In genomic region chr5:33543372-33543771, GRCm38 (mm10) we compare ENCODE assay signal across 9 mouse cellular contexts.
DNase-seq lines count a peak whose midpoint lies in the region; ATAC-seq and TF ChIP-seq lines count a peak whose summit lies in the region.
"Had no signal": no experiment of that assay in that cellular context is flagged by ENCODE, and none has a peak within 500 bp of the region (broad histone marks: within the 10 kb centered on the region; RNA-seq: fewer than 3 reads in every experiment).

No protein-coding gene starts in this region.

- H3K9ac ChIP-seq in forebrain, embryonic 14.5 days (ENCODE audit: low read length): no peak overlapping the region
- no peak overlapping the region for H3K9ac ChIP-seq in intestine, postnatal 0 days (ENCODE audit: low read depth, low read length)
- H3K9ac ChIP-seq in stomach, embryonic 14.5 days (replicated peaks; ENCODE audit: low read depth, low read length): no peak overlapping the region
- H3K9ac ChIP-seq: embryonic facial prominence, embryonic 12.5 days had no signal

- peaks cover 19% of the 10 kb centered on the region for H3K4me1 ChIP-seq in forebrain, embryonic 14.5 days (ENCODE audit: control insufficient read depth, insufficient read depth, low read length)
- H3K4me1 ChIP-seq in intestine, postnatal 0 days (replicated peaks; ENCODE audit: control insufficient read depth, insufficient read depth, low read length): no peaks in the 10 kb centered on the region
- no peaks in the 10 kb centered on the region for H3K4me1 ChIP-seq in stomach, embryonic 14.5 days (ENCODE audit: control insufficient read depth, insufficient read depth, low read length)
- H3K4me1 ChIP-seq: embryonic facial prominence, embryonic 12.5 days had no signal

- 18% methylated on average over 5 of the region's 5 CpGs for WGBS in forebrain, embryonic 14.5 days
- WGBS in intestine, postnatal 0 days: 22% methylated on average over 5 of the region's 5 CpGs
- WGBS in stomach, embryonic 14.5 days: 26% methylated on average over 5 of the region's 5 CpGs

- H3K4me2 ChIP-seq in forebrain, embryonic 14.5 days (ENCODE audit: low read length): no peak overlapping the region
- H3K4me2 ChIP-seq in intestine, postnatal 0 days (replicated peaks; ENCODE audit: low read depth): no peak overlapping the region
- H3K4me2 ChIP-seq in stomach, embryonic 14.5 days (replicated peaks; ENCODE audit: low read depth, low read length): no peak overlapping the region
- H3K4me2 ChIP-seq: embryonic facial prominence, embryonic 12.5 days had no signal

- peak; percentile 88 for TF ChIP-seq CTCF in intestine, postnatal 0 days (IDR thresholded peaks at IDR 0.05; ENCODE audit: low read depth)

- no peak overlapping the region for H3K4me3 ChIP-seq in forebrain, embryonic 14.5 days (ENCODE audit: low read depth, low read length)
- H3K4me3 ChIP-seq in intestine, postnatal 0 days (ENCODE audit: low read depth, low read length): no peak overlapping the region
- no peak overlapping the region for H3K4me3 ChIP-seq in stomach, embryonic 14.5 days (ENCODE audit: low read depth, low read length)
- H3K4me3 ChIP-seq: embryonic facial prominence, embryonic 12.5 days had no signal

- DNase-seq in left cerebral cortex, adult 18-20 months (ENCODE audit: low spot score in 2 of 2): peak; percentile 53 to 68
- DNase-seq in left cerebral cortex, adult 11 months (ENCODE audit: low spot score): no peak
- peak; percentile 25 for DNase-seq in c-Kit-positive CD71-negative TER-119-negative erythroid progenitor cells, embryonic 14.5 days (ENCODE audit: low read depth)
- DNase-seq in forebrain, embryonic 14.5 days (ENCODE audit: low spot score): peak; percentile 59
- peak; percentile 72 for DNase-seq in liver
- peak; percentile 81 for DNase-seq in naive thymus-derived CD4-positive, alpha-beta T cell, adult 2 months (ENCODE audit: low read depth)

- H3K27me3 ChIP-seq in forebrain, embryonic 14.5 days (replicated peaks; ENCODE audit: control insufficient read depth, insufficient read depth, low read length): peaks cover 75% of the 10 kb centered on the region
- no peaks in the 10 kb centered on the region; the same call in 1 of the 2 replicates for H3K27me3 ChIP-seq in intestine, postnatal 0 days (replicated peaks; ENCODE audit: control insufficient read depth, insufficient read depth, low read length)
- H3K27me3 ChIP-seq in stomach, embryonic 14.5 days (ENCODE audit: control insufficient read depth, insufficient read depth, low read length): no peaks in the 10 kb centered on the region

- ATAC-seq in forebrain, embryonic 14.5 days: peak; percentile 44
- no peak for ATAC-seq in intestine, postnatal 0 days
- ATAC-seq in stomach, embryonic 14.5 days (ENCODE audit: insufficient number of reproducible peaks, insufficient read depth, low FRiP score, low read depth): peak; percentile 62; the same call in 1 of the 2 replicates

- no peaks in the 10 kb centered on the region for H3K9me3 ChIP-seq in forebrain, embryonic 14.5 days (replicated peaks; ENCODE audit: control insufficient read depth, low read length)
- H3K9me3 ChIP-seq in intestine, postnatal 0 days (ENCODE audit: control insufficient read depth): no peaks in the 10 kb centered on the region
- no peaks in the 10 kb centered on the region for H3K9me3 ChIP-seq in stomach, embryonic 14.5 days (ENCODE audit: control insufficient read depth, low read depth, low read length)
- H3K9me3 ChIP-seq: embryonic facial prominence, embryonic 12.5 days had no signal

- H3K36me3 ChIP-seq in forebrain, embryonic 14.5 days (ENCODE audit: control insufficient read depth, insufficient read depth, low read length): no peaks in the 10 kb centered on the region
- H3K36me3 ChIP-seq in intestine, postnatal 0 days (ENCODE audit: control insufficient read depth, insufficient read depth): no peaks in the 10 kb centered on the region
- no peaks in the 10 kb centered on the region for H3K36me3 ChIP-seq in stomach, embryonic 14.5 days (ENCODE audit: control insufficient read depth, insufficient read depth, low read length)
- H3K36me3 ChIP-seq: embryonic facial prominence, embryonic 12.5 days had no signal

- no peak overlapping the region for H3K27ac ChIP-seq in forebrain, embryonic 14.5 days (ENCODE audit: low read depth, low read length)
- no peak overlapping the region for H3K27ac ChIP-seq in intestine, postnatal 0 days (ENCODE audit: low read depth, low read length)
- H3K27ac ChIP-seq in stomach, embryonic 14.5 days (ENCODE audit: low read length): no peak overlapping the region
- H3K27ac ChIP-seq: embryonic facial prominence, embryonic 12.5 days had no signal
